ENCODE assay signal across 19 mouse cellular contexts in genomic region chr5:21513363-21513762, GRCm38 (mm10). TPM values are rescaled to one million over a fixed set of nuclear protein-coding genes. Genes with fewer than 3 reads are reported as not detected.
DNase-seq lines count a peak whose midpoint lies in the region; ATAC-seq lines count a peak whose summit lies in the region.
"Had no signal": no experiment of that assay in that cellular context is flagged by ENCODE, and none has a peak within 500 bp of the region (broad histone marks: within the 10 kb centered on the region; RNA-seq: fewer than 3 reads in every experiment).

No protein-coding gene starts in this region.

- peaks cover 16% of the 10 kb centered on the region for H3K4me1 ChIP-seq in heart, embryonic 12.5 days (replicated peaks)
- no peaks in the 10 kb centered on the region for H3K4me1 ChIP-seq in kidney, embryonic 16.5 days (ENCODE audit: insufficient read depth, low read length)
- H3K4me1 ChIP-seq in midbrain, embryonic 11.5 days (ENCODE audit: control insufficient read depth, insufficient read depth, low read length): peaks cover 4% of the 10 kb centered on the region; the same call in 1 of the 2 replicates
- no peaks in the 10 kb centered on the region for H3K4me1 ChIP-seq in midbrain, embryonic 15.5 days
- H3K4me1 ChIP-seq: forebrain, embryonic 15.5 days had no signal

- H3K9me3 ChIP-seq in heart, embryonic 12.5 days (replicated peaks): 0 out of 2 replicates have a peak, but pooled peaks cover 3% of the 10 kb centered on the region
- H3K9me3 ChIP-seq in kidney, embryonic 16.5 days (ENCODE audit: low read length): no peaks in the 10 kb centered on the region
- H3K9me3 ChIP-seq in midbrain, embryonic 11.5 days (ENCODE audit: control insufficient read depth, low read length): no peaks in the 10 kb centered on the region
- H3K9me3 ChIP-seq in midbrain, embryonic 15.5 days: no peaks in the 10 kb centered on the region
- H3K9me3 ChIP-seq: forebrain, embryonic 15.5 days had no signal

- intact Hi-C loops in heart, postnatal 14 days (cut with DNase I): no loop called here

- peak; percentile 42; the same call in 1 of the 2 replicates for ATAC-seq in heart, embryonic 12.5 days (ENCODE audit: insufficient number of reproducible peaks, low FRiP score)
- peak; percentile 43; the same call in 1 of the 2 replicates for ATAC-seq in kidney, embryonic 16.5 days (ENCODE audit: low FRiP score, low TSS enrichment)
- no peak for ATAC-seq in midbrain, embryonic 11.5 days (ENCODE audit: low FRiP score)
- ATAC-seq in midbrain, embryonic 15.5 days (replicated peaks): no peak
- ATAC-seq: forebrain, embryonic 15.5 days; hindbrain, postnatal 0 days; midbrain, embryonic 16.5 days had no signal

- DNase-seq in heart, postnatal 14 days: no peak
- DNase-seq in kidney, adult 9 months: no peak
- peak; percentile 82 for DNase-seq in midbrain, embryonic 11.5 days (ENCODE audit: low spot score, missing footprints)
- peak; percentile 16 for DNase-seq in telencephalon, adult 2 months (ENCODE audit: low read depth, low spot score)
- DNase-seq in gastrocnemius, adult 18-20 months (ENCODE audit: low spot score): no peak
- DNase-seq: adrenal gland, postnatal 10 days; cerebellum, adult 11-12 months; cerebellum, postnatal 25 days; gastrocnemius, postnatal 10 days; heart, postnatal 36 days; right cerebral cortex, adult 18-20 months; spleen, adult 18-20 months; thymus, postnatal 25 days had no signal

- no peak overlapping the region for H3K4me3 ChIP-seq in heart, embryonic 12.5 days
- no peak overlapping the region for H3K4me3 ChIP-seq in kidney, embryonic 16.5 days (ENCODE audit: low read length)
- no peak overlapping the region for H3K4me3 ChIP-seq in midbrain, embryonic 11.5 days (ENCODE audit: low read depth, low read length)
- H3K4me3 ChIP-seq in midbrain, embryonic 15.5 days: no peak overlapping the region
- H3K4me3 ChIP-seq: forebrain, embryonic 15.5 days had no signal

- no peak overlapping the region for H3K4me2 ChIP-seq in heart, embryonic 12.5 days
- no peak overlapping the region for H3K4me2 ChIP-seq in kidney, embryonic 16.5 days (replicated peaks; ENCODE audit: low read depth, low read length)
- H3K4me2 ChIP-seq in midbrain, embryonic 11.5 days: no peak overlapping the region
- no peak overlapping the region for H3K4me2 ChIP-seq in midbrain, embryonic 15.5 days
- H3K4me2 ChIP-seq: forebrain, embryonic 15.5 days had no signal

- H3K36me3 ChIP-seq in heart, embryonic 12.5 days: no peaks in the 10 kb centered on the region
- no peaks in the 10 kb centered on the region for H3K36me3 ChIP-seq in kidney, embryonic 16.5 days (ENCODE audit: insufficient read depth, low read length)
- H3K36me3 ChIP-seq in midbrain, embryonic 11.5 days (ENCODE audit: control insufficient read depth, insufficient read depth, low read length): no peaks in the 10 kb centered on the region
- no peaks in the 10 kb centered on the region for H3K36me3 ChIP-seq in midbrain, embryonic 15.5 days (replicated peaks)
- H3K36me3 ChIP-seq: forebrain, embryonic 15.5 days had no signal

- 37% methylated on average over 10 of the region's 10 CpGs for whole genome bisulfite sequencing in heart, embryonic 12.5 days
- 49% methylated on average over 10 of the region's 10 CpGs for WGBS in kidney, embryonic 16.5 days
- 60% methylated on average over 10 of the region's 10 CpGs for WGBS in midbrain, embryonic 11.5 days
- 44% methylated on average over 10 of the region's 10 CpGs for WGBS in midbrain, embryonic 15.5 days

- H3K27ac ChIP-seq in heart, embryonic 12.5 days (ENCODE audit: poor library complexity, severe bottlenecking): no peak overlapping the region
- peak overlapping the region; percentile 35; the same call in 1 of the 2 replicates for H3K27ac ChIP-seq in kidney, embryonic 16.5 days (ENCODE audit: low read length)
- no peak overlapping the region for H3K27ac ChIP-seq in midbrain, embryonic 11.5 days (ENCODE audit: low read depth, low read length)
- H3K27ac ChIP-seq in midbrain, embryonic 15.5 days: no peak overlapping the region
- H3K27ac ChIP-seq: forebrain, embryonic 15.5 days; hindbrain, postnatal 0 days had no signal

- no peaks in the 10 kb centered on the region for H3K27me3 ChIP-seq in heart, embryonic 12.5 days (replicated peaks)
- no peaks in the 10 kb centered on the region for H3K27me3 ChIP-seq in kidney, embryonic 16.5 days (ENCODE audit: insufficient read depth, low read length)
- H3K27me3 ChIP-seq in midbrain, embryonic 11.5 days (ENCODE audit: control insufficient read depth, insufficient read depth, low read length): no peaks in the 10 kb centered on the region
- no peaks in the 10 kb centered on the region for H3K27me3 ChIP-seq in midbrain, embryonic 15.5 days (replicated peaks)
- H3K27me3 ChIP-seq: forebrain, embryonic 15.5 days had no signal

- H3K9ac ChIP-seq in heart, embryonic 12.5 days: no peak overlapping the region
- no peak overlapping the region for H3K9ac ChIP-seq in kidney, embryonic 16.5 days (replicated peaks; ENCODE audit: low read length)
- no peak overlapping the region for H3K9ac ChIP-seq in midbrain, embryonic 11.5 days (ENCODE audit: low read length)
- H3K9ac ChIP-seq in midbrain, embryonic 15.5 days: no peak overlapping the region
- H3K9ac ChIP-seq: forebrain, embryonic 15.5 days had no signal

RNA-seq across cellular contexts. Expression of gene Lrrc17, which starts 30.0 kb away (rescaled TPM):
- polyA plus RNA-seq in heart, embryonic 12.5 days (2016; fragmentation: Nextera tagmentation; extraction: Ambion mirVana): 6.6 and 7.8 TPM in 2 replicates
- total RNA-seq in heart, postnatal 14 days (2021): 1 to 10 TPM; 6.3 to 8.4 TPM
- polyA plus RNA-seq in kidney, embryonic 16.5 days (2015; fragmentation: Nextera tagmentation; extraction: Ambion mirVana): 43.8 and 48.5 TPM in 2 replicates
- polyA plus RNA-seq in midbrain, embryonic 11.5 days (2014; fragmentation: Nextera tagmentation; extraction: Ambion mirVana): 14.0 and 17.0 TPM in 2 replicates
- 6.7 and 9.2 TPM in 2 replicates for polyA plus RNA-seq in midbrain, embryonic 15.5 days (2015; fragmentation: Nextera tagmentation; extraction: Ambion mirVana)
- total RNA-seq in gastrocnemius, adult 18-20 months (2021): 1 to 10 TPM; 1.2 to 1.3 TPM

Comparison
In these comparisons a context has a peak if more than half of its experiments do, and no peak if none do; other contexts are left out.
1. ATAC-seq: peak in heart, embryonic 12.5 days (single experiment) and kidney, embryonic 16.5 days (single experiment); none in midbrain, embryonic 11.5 days (single experiment) and midbrain, embryonic 15.5 days (single experiment).
2. DNase-seq: peak in midbrain, embryonic 11.5 days (single experiment) and telencephalon, adult 2 months (single experiment); none in heart, postnatal 14 days (0 of 2), kidney, adult 9 months (single experiment) and gastrocnemius, adult 18-20 months (single experiment).